ENCODE assay signal across 16 mouse cellular contexts in genomic region chr17:84530202-84530796, GRCm38 (mm10). TPM values are rescaled to one million over a fixed set of nuclear protein-coding genes. Genes with fewer than 3 reads are reported as not detected.
DNase-seq lines count a peak whose midpoint lies in the region; ATAC-seq lines count a peak whose summit lies in the region.
"Had no signal": no experiment of that assay in that cellular context is flagged by ENCODE, and none has a peak within 500 bp of the region (broad histone marks: within the 10 kb centered on the region; RNA-seq: fewer than 3 reads in every experiment).

No protein-coding gene starts in this region.

- no peaks in the 10 kb centered on the region for H3K27me3 ChIP-seq in embryonic facial prominence, embryonic 12.5 days
- H3K27me3 ChIP-seq in embryonic facial prominence, embryonic 10.5 days (replicated peaks; ENCODE audit: low read depth, poor library complexity, severe bottlenecking), result no peaks in the 10 kb centered on the region
- no peaks in the 10 kb centered on the region for H3K27me3 ChIP-seq in kidney, embryonic 15.5 days
- no peaks in the 10 kb centered on the region for H3K27me3 ChIP-seq in neural tube, embryonic 15.5 days (replicated peaks)
- H3K27me3 ChIP-seq in hindbrain, embryonic 11.5 days (ENCODE audit: control insufficient read depth, insufficient read depth, low read length), result no peaks in the 10 kb centered on the region
- H3K27me3 ChIP-seq: hindbrain, embryonic 15.5 days; midbrain, embryonic 12.5 days had no signal

- WGBS in embryonic facial prominence, embryonic 12.5 days, result 35% methylated on average over 3 of the region's 3 CpGs
- 39% methylated on average over 3 of the region's 3 CpGs for WGBS in embryonic facial prominence, embryonic 10.5 days
- WGBS in kidney, embryonic 15.5 days, result 41% methylated on average over 3 of the region's 3 CpGs
- 53% methylated on average over 3 of the region's 3 CpGs for WGBS in neural tube, embryonic 15.5 days
- WGBS in hindbrain, embryonic 11.5 days, result 60% methylated on average over 3 of the region's 3 CpGs

- H3K4me3 ChIP-seq in embryonic facial prominence, embryonic 12.5 days, result no peak overlapping the region
- no peak overlapping the region for H3K4me3 ChIP-seq in embryonic facial prominence, embryonic 10.5 days
- H3K4me3 ChIP-seq in kidney, embryonic 15.5 days (replicated peaks), result no peak overlapping the region
- H3K4me3 ChIP-seq in neural tube, embryonic 15.5 days (replicated peaks), result no peak overlapping the region
- H3K4me3 ChIP-seq in hindbrain, embryonic 11.5 days (ENCODE audit: low read depth, low read length), result no peak overlapping the region
- H3K4me3 ChIP-seq: hindbrain, embryonic 15.5 days; midbrain, embryonic 12.5 days had no signal

- H3K9me3 ChIP-seq in embryonic facial prominence, embryonic 12.5 days, result no peaks in the 10 kb centered on the region
- H3K9me3 ChIP-seq in embryonic facial prominence, embryonic 10.5 days, result no peaks in the 10 kb centered on the region
- H3K9me3 ChIP-seq in kidney, embryonic 15.5 days (replicated peaks), result no peaks in the 10 kb centered on the region
- H3K9me3 ChIP-seq in neural tube, embryonic 15.5 days (replicated peaks), result no peaks in the 10 kb centered on the region
- no peaks in the 10 kb centered on the region for H3K9me3 ChIP-seq in hindbrain, embryonic 11.5 days (ENCODE audit: control insufficient read depth, low read length)
- H3K9me3 ChIP-seq: hindbrain, embryonic 15.5 days; midbrain, embryonic 12.5 days had no signal

- ATAC-seq in embryonic facial prominence, embryonic 12.5 days (ENCODE audit: insufficient number of reproducible peaks, insufficient read depth, low FRiP score, low TSS enrichment), result no peak
- no peak for ATAC-seq in kidney, embryonic 15.5 days (replicated peaks; ENCODE audit: low FRiP score)
- ATAC-seq in neural tube, embryonic 15.5 days (ENCODE audit: low FRiP score), result no peak
- no peak for ATAC-seq in hindbrain, embryonic 11.5 days (ENCODE audit: low FRiP score)

- H3K4me1 ChIP-seq in embryonic facial prominence, embryonic 12.5 days, result peaks cover 6% of the 10 kb centered on the region; the same call in 1 of the 2 replicates
- H3K4me1 ChIP-seq in embryonic facial prominence, embryonic 10.5 days, result peaks cover 22% of the 10 kb centered on the region; the same call in 1 of the 2 replicates
- H3K4me1 ChIP-seq in kidney, embryonic 15.5 days, result peaks cover 29% of the 10 kb centered on the region
- peaks cover 17% of the 10 kb centered on the region for H3K4me1 ChIP-seq in neural tube, embryonic 15.5 days
- no peaks in the 10 kb centered on the region; the same call in 1 of the 2 replicates for H3K4me1 ChIP-seq in hindbrain, embryonic 11.5 days (replicated peaks; ENCODE audit: control insufficient read depth, insufficient read depth, low read length)

- H3K36me3 ChIP-seq in embryonic facial prominence, embryonic 12.5 days, result no peaks in the 10 kb centered on the region
- no peaks in the 10 kb centered on the region for H3K36me3 ChIP-seq in embryonic facial prominence, embryonic 10.5 days (replicated peaks)
- H3K36me3 ChIP-seq in kidney, embryonic 15.5 days, result no peaks in the 10 kb centered on the region
- H3K36me3 ChIP-seq in neural tube, embryonic 15.5 days, result no peaks in the 10 kb centered on the region
- H3K36me3 ChIP-seq in hindbrain, embryonic 11.5 days (ENCODE audit: control insufficient read depth, insufficient read depth, low read length), result no peaks in the 10 kb centered on the region
- H3K36me3 ChIP-seq: hindbrain, embryonic 15.5 days; midbrain, embryonic 12.5 days had no signal

- 0 out of 2 replicates have a peak overlapping the region, but pooled peaks have one; percentile 17 for H3K27ac ChIP-seq in embryonic facial prominence, embryonic 12.5 days
- H3K27ac ChIP-seq in embryonic facial prominence, embryonic 10.5 days (replicated peaks), result no peak overlapping the region
- H3K27ac ChIP-seq in kidney, embryonic 15.5 days, result peak overlapping the region; percentile 55
- H3K27ac ChIP-seq in neural tube, embryonic 15.5 days (replicated peaks), result peak overlapping the region; percentile 19; the same call in 1 of the 2 replicates
- no peak overlapping the region for H3K27ac ChIP-seq in hindbrain, embryonic 11.5 days (ENCODE audit: low read depth, low read length)
- H3K27ac ChIP-seq: hindbrain, embryonic 15.5 days; midbrain, embryonic 12.5 days had no signal

- H3K9ac ChIP-seq in embryonic facial prominence, embryonic 12.5 days, result no peak overlapping the region; the same call in 1 of the 2 replicates
- H3K9ac ChIP-seq in kidney, embryonic 15.5 days, result no peak overlapping the region
- no peak overlapping the region for H3K9ac ChIP-seq in neural tube, embryonic 15.5 days (replicated peaks)
- no peak overlapping the region for H3K9ac ChIP-seq in hindbrain, embryonic 11.5 days (ENCODE audit: low read depth, low read length)
- H3K9ac ChIP-seq: hindbrain, embryonic 15.5 days; midbrain, embryonic 12.5 days had no signal

- DNase-seq in embryonic facial prominence, embryonic 10.5 days (ENCODE audit: low spot score), result no peak
- no peak for DNase-seq in kidney, postnatal 14 days
- no peak for DNase-seq in neural tube, embryonic 10.5 days (ENCODE audit: extremely low spot score, low spot score)
- no peak for DNase-seq in hindbrain, embryonic 11.5 days (ENCODE audit: low spot score)
- DNase-seq in urinary bladder, postnatal 25 days (ENCODE audit: low spot score), result no peak
- DNase-seq: adrenal gland, adult 8-10 months; cerebellum, adult 8-10 months; embryo, embryonic 11 days; left cerebral cortex, postnatal 4 days; right cerebral cortex, postnatal 4 days; thymus, postnatal 14 days had no signal

- no peak overlapping the region for H3K4me2 ChIP-seq in embryonic facial prominence, embryonic 12.5 days (replicated peaks)
- H3K4me2 ChIP-seq in kidney, embryonic 15.5 days, result no peak overlapping the region
- no peak overlapping the region for H3K4me2 ChIP-seq in neural tube, embryonic 15.5 days
- no peak overlapping the region for H3K4me2 ChIP-seq in hindbrain, embryonic 11.5 days (replicated peaks; ENCODE audit: low read depth, low read length)
- H3K4me2 ChIP-seq: hindbrain, embryonic 15.5 days; midbrain, embryonic 12.5 days had no signal

RNA-seq across cellular contexts. Expression of gene Plekhh2, which starts 18.6 kb away (rescaled TPM):
- 7.3 and 7.7 TPM in 2 replicates for polyA plus RNA-seq in embryonic facial prominence, embryonic 12.5 days (2016; fragmentation: Nextera tagmentation; extraction: Ambion mirVana)
- polyA plus RNA-seq in embryonic facial prominence, embryonic 10.5 days (2016; fragmentation: Nextera tagmentation; extraction: Ambion mirVana), result 6.1 TPM in 2 replicates
- polyA plus RNA-seq in kidney, embryonic 15.5 days (2015; fragmentation: Nextera tagmentation; extraction: Ambion mirVana), result 10.3 and 11.9 TPM in 2 replicates
- 1.7 and 2.3 TPM in 2 replicates for polyA plus RNA-seq in neural tube, embryonic 15.5 days (2015; fragmentation: Nextera tagmentation; extraction: Ambion mirVana)
- polyA plus RNA-seq in hindbrain, embryonic 11.5 days (2014; fragmentation: Nextera tagmentation; extraction: Ambion mirVana), result 2.3 and 3.4 TPM in 2 replicates

Comparison
In these comparisons a context has a peak if more than half of its experiments do, and no peak if none do; other contexts are left out.
1. H3K27ac ChIP-seq: peak in embryonic facial prominence, embryonic 12.5 days (single experiment), kidney, embryonic 15.5 days (single experiment) and neural tube, embryonic 15.5 days (single experiment); none in embryonic facial prominence, embryonic 10.5 days (single experiment) and hindbrain, embryonic 11.5 days (single experiment).